Mouse (Mus musculus) frontal cortex, postnatal 36 days (tissue): ENCODE data around the gene Olfr275.
"Not testable (repeated sequence)": the region's sequence is repeated elsewhere in the genome, so short reads cannot be mapped to it uniquely, and the experiment has no call there.

Source experiments
- DNase-seq, 2 experiments: peaks; one replicate each; pipeline ENCODE4 v3.0.0; 2022; ENCODE audit warnings: low spot score in 2 of 2

Gene Olfr275

GRCm38 (mm10) chr4:52814304-52814703, at the start of gene Olfr275:
Gene Olfr275 (plus strand): TSS chr4:52814604.
- no peak for DNase-seq

- DNase-seq = no peak
Measured at GRCm38 (mm10) chr4:52765612-52766011, 48.8 kb upstream of the Olfr275 start.

- peak in 1 of 2 experiments; percentile 4 for DNase-seq
Measured at GRCm38 (mm10) chr4:52772186-52772585, 42.2 kb upstream of the Olfr275 start.

GRCm38 (mm10) chr4:52800013-52800412, 14.4 kb upstream of the Olfr275 start:
- no peak for DNase-seq

- no peak for DNase-seq
Measured at GRCm38 (mm10) chr4:52811871-52812270, 2.5 kb upstream of the Olfr275 start.

- no peak for DNase-seq
Measured at GRCm38 (mm10) chr4:52821375-52821774, 7.0 kb downstream of the Olfr275 start.

GRCm38 (mm10) chr4:52845411-52845810, 31.0 kb downstream of the Olfr275 start:
- DNase-seq = not testable (repeated sequence)

GRCm38 (mm10) chr4:52849039-52849635, 34.7 kb downstream of the Olfr275 start:
- DNase-seq = no peak

GRCm38 (mm10) chr4:52849672-52850071, 35.3 kb downstream of the Olfr275 start:
- no peak for DNase-seq

GRCm38 (mm10) chr4:52859136-52859535, 44.7 kb downstream of the Olfr275 start, which contains the start of gene Olfr273:
Gene Olfr273 (minus strand): TSS chr4:52859236.
- no peak for DNase-seq

GRCm38 (mm10) chr4:52864156-52864555, 49.8 kb downstream of the Olfr275 start:
- DNase-seq = peak in 1 of 2 experiments; percentile 34
